In the genomic region with DNA sequence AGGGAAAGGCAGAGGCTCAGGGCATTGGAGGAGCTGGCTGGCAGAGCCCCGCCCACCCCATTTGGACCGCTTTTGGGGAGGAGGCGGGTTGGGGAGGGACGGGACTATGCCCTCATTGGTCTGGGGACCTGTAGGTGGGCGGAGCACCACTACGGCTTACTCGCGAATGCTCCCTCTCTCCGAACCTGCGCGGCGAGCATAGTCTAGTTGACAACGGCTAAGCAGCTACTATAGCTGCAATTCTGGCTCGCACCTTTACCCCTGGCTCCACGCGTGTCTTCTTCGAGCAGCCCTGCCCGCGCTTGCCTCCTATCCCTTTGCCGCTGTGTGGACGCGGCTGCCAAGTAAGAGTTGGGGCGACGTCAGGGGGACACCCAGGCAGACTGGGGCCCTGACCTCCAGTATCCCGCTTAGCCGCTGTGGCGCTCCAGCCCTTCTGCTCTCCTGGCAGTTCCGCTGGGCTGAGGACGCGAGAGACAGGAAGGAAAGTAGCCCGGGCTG, we compare ENCODE assay signal across 8 mouse cellular contexts. TPM values are rescaled to one million over a fixed set of nuclear protein-coding genes. Genes with fewer than 3 reads are reported as not detected.
A peak's percentile ranks its signal among the peaks of the same experiment; 100 is the strongest.
DNase-seq lines count a peak whose midpoint lies in the region; ATAC-seq and TF ChIP-seq lines count a peak whose summit lies in the region.

No protein-coding gene starts in this region.

- H3K79me2 ChIP-seq in CH12.LX (replicated peaks; ENCODE audit: control insufficient read depth, extremely low read depth, insufficient read depth, poor library complexity, severe bottlenecking) = no peaks in the 10 kb centered on the region

- peak overlapping the region in 2 of 3 experiments; percentile 32 to 68 for H3K4me3 ChIP-seq in CH12.LX (replicated peaks in 1 of 3; ENCODE audit: low read depth in 2 of 3, low read length in 2 of 3, poor library complexity in 1 of 3)
- H3K4me3 ChIP-seq in forebrain, embryonic 16.5 days (replicated peaks; ENCODE audit: low read length) = peak overlapping the region; percentile 50
- peak overlapping the region; percentile 56 for H3K4me3 ChIP-seq in liver, postnatal 0 days (ENCODE audit: low read depth, low read length)
- H3K4me3 ChIP-seq in neural tube, embryonic 15.5 days (replicated peaks) = peak overlapping the region; percentile 46

- intact Hi-C loops in heart, postnatal 25 days (cut with DNase I) = no loop called here

- no peaks in the 10 kb centered on the region for H3K9me3 ChIP-seq in CH12.LX (replicated peaks; ENCODE audit: low read length)
- no peaks in the 10 kb centered on the region for H3K9me3 ChIP-seq in forebrain, embryonic 16.5 days (ENCODE audit: control insufficient read depth, low read length)
- no peaks in the 10 kb centered on the region for H3K9me3 ChIP-seq in liver, postnatal 0 days (ENCODE audit: low read length)
- H3K9me3 ChIP-seq in neural tube, embryonic 15.5 days (replicated peaks) = no peaks in the 10 kb centered on the region

- H3K36me3 ChIP-seq in CH12.LX (replicated peaks in 1 of 2; ENCODE audit: control insufficient read depth in 1 of 2, insufficient read depth in 1 of 2, low read length in 1 of 2) = no peaks in the 10 kb centered on the region
- H3K36me3 ChIP-seq in forebrain, embryonic 16.5 days (ENCODE audit: control insufficient read depth, insufficient read depth) = no peaks in the 10 kb centered on the region
- no peaks in the 10 kb centered on the region for H3K36me3 ChIP-seq in liver, postnatal 0 days (replicated peaks; ENCODE audit: insufficient read depth, low read length)
- H3K36me3 ChIP-seq in neural tube, embryonic 15.5 days = no peaks in the 10 kb centered on the region

- TF ChIP-seq EP300 in CH12.LX (IDR thresholded peaks at IDR 0.05; ENCODE audit: low read length) = no peak
- no peak for TF ChIP-seq EP300 in liver, postnatal 0 days (IDR thresholded peaks at IDR 0.05; ENCODE audit: low read depth)

- H3K27me3 ChIP-seq in CH12.LX (replicated peaks) = no peaks in the 10 kb centered on the region
- H3K27me3 ChIP-seq in forebrain, embryonic 16.5 days (replicated peaks; ENCODE audit: control insufficient read depth, insufficient read depth, low read length) = peaks cover 19% of the 10 kb centered on the region
- H3K27me3 ChIP-seq in liver, postnatal 0 days (ENCODE audit: insufficient read depth, low read length) = no peaks in the 10 kb centered on the region
- peaks cover 39% of the 10 kb centered on the region for H3K27me3 ChIP-seq in neural tube, embryonic 15.5 days (replicated peaks)

- TF ChIP-seq CTCF in CH12.LX (conservative IDR thresholded peaks at IDR 0.05 in 1 of 2, IDR thresholded peaks at IDR 0.05 in 1 of 2; ENCODE audit: low read depth in 2 of 2, low read length in 2 of 2) = no peak
- TF ChIP-seq CTCF in liver, postnatal 0 days (IDR thresholded peaks at IDR 0.05; ENCODE audit: low read depth) = no peak

- ATAC-seq in cerebellum, adult (ENCODE audit: insufficient number of reproducible peaks, low FRiP score, low TSS enrichment) = peak; percentile 88; the same call in 1 of the 2 replicates
- ATAC-seq in forebrain, embryonic 16.5 days = peak; percentile 98
- ATAC-seq in liver, postnatal 0 days = peak; percentile 95
- peak; percentile 97 for ATAC-seq in neural tube, embryonic 15.5 days (ENCODE audit: low FRiP score)

- no peak for TF ChIP-seq POLR2A in CH12.LX (IDR thresholded peaks at IDR 0.05; ENCODE audit: low read depth, low read length)

- peak; percentile 55 for DNase-seq in CH12.LX (ENCODE audit: extremely low read depth)
- peak; percentile 75 for DNase-seq in heart, postnatal 25 days (ENCODE audit: low spot score)
- peak; percentile 63 for DNase-seq in layer of hippocampus, adult 11-12 months (ENCODE audit: low spot score)
- peak; percentile 83 for DNase-seq in liver, postnatal 0 days
- peak; percentile 85 for DNase-seq in testis, postnatal 10 days (ENCODE audit: low spot score)

- dilution Hi-C loops in CH12.LX (cut with MboI; ENCODE audit: extremely low pct_ligation_motif_present, extremely low pct_unique_long_range_greater_than_20kb, low sequenced_read_pairs) = no loop called here

- TF ChIP-seq RAD21 in CH12.LX (IDR thresholded peaks at IDR 0.05; ENCODE audit: low read depth, low read length) = no peak

- in situ Hi-C loops in CH12.LX (cut with MboI; ENCODE audit: low pct_ligation_motif_present, low pct_unique_long_range_greater_than_20kb, low sequenced_read_pairs) = no loop called here

- no peak overlapping the region for H3K27ac ChIP-seq in CH12.LX (ENCODE audit: insufficient read depth, low read depth)
- no peak overlapping the region for H3K27ac ChIP-seq in forebrain, embryonic 16.5 days (ENCODE audit: low read length)
- H3K27ac ChIP-seq in liver, postnatal 0 days (ENCODE audit: low read depth) = peak overlapping the region; percentile 66
- H3K27ac ChIP-seq in neural tube, embryonic 15.5 days (replicated peaks) = no peak overlapping the region; the same call in 1 of the 2 replicates

- H3K4me1 ChIP-seq in CH12.LX (ENCODE audit: control insufficient read depth in 1 of 2, insufficient read depth in 2 of 2) = no peaks in the 10 kb centered on the region
- H3K4me1 ChIP-seq in forebrain, embryonic 16.5 days (replicated peaks; ENCODE audit: control insufficient read depth, insufficient read depth, low read length) = peaks cover 4% of the 10 kb centered on the region
- no peaks in the 10 kb centered on the region; the same call in 1 of the 2 replicates for H3K4me1 ChIP-seq in liver, postnatal 0 days (ENCODE audit: insufficient read depth)
- peaks cover 4% of the 10 kb centered on the region; the same call in 1 of the 2 replicates for H3K4me1 ChIP-seq in neural tube, embryonic 15.5 days

- 24% methylated on average over 31 of the region's 31 CpGs for WGBS in forebrain, embryonic 16.5 days
- WGBS in liver, postnatal 0 days (ENCODE audit: insufficient replicate concordance) = 20% methylated on average over 31 of the region's 31 CpGs
- 27% methylated on average over 31 of the region's 31 CpGs for WGBS in neural tube, embryonic 15.5 days

- peak overlapping the region; percentile 80 for H3K4me2 ChIP-seq in CH12.LX (ENCODE audit: insufficient read depth, low read depth, poor library complexity, severe bottlenecking)
- H3K4me2 ChIP-seq in forebrain, embryonic 16.5 days (ENCODE audit: low read length) = peak overlapping the region; percentile 89
- H3K4me2 ChIP-seq in liver, postnatal 0 days (ENCODE audit: low read depth, low read length) = peak overlapping the region; percentile 81
- peak overlapping the region; percentile 91 for H3K4me2 ChIP-seq in neural tube, embryonic 15.5 days

- H3K9ac ChIP-seq in CH12.LX (ENCODE audit: insufficient read depth, low read depth) = peak overlapping the region; percentile 45; the same call in 1 of the 2 replicates
- H3K9ac ChIP-seq in forebrain, embryonic 16.5 days (replicated peaks; ENCODE audit: low read depth, low read length) = peak overlapping the region; percentile 35
- H3K9ac ChIP-seq in liver, postnatal 0 days (replicated peaks) = peak overlapping the region; percentile 57
- H3K9ac ChIP-seq in neural tube, embryonic 15.5 days (replicated peaks) = peak overlapping the region; percentile 34; the same call in 1 of the 2 replicates

TF ChIP-seq in CH12.LX, 34 proteins besides CTCF, POLR2A, EP300 and RAD21:
- TF ChIP-seq UBTF (IDR thresholded peaks at IDR 0.05; ENCODE audit: low read depth, low read length) = no peak
- TF ChIP-seq SIN3A (IDR thresholded peaks at IDR 0.05; ENCODE audit: low read length) = no peak
- no peak for TF ChIP-seq CHD1 (IDR thresholded peaks at IDR 0.05; ENCODE audit: low read depth, low read length)
- TF ChIP-seq ZKSCAN1 (IDR thresholded peaks at IDR 0.05; ENCODE audit: borderline replicate concordance, low read depth, low read length) = no peak
- no peak for TF ChIP-seq MEF2A (IDR thresholded peaks at IDR 0.05; ENCODE audit: borderline replicate concordance, low read depth, low read length)
- no peak for TF ChIP-seq MAZ (IDR thresholded peaks at IDR 0.05; ENCODE audit: low read depth, low read length)
- TF ChIP-seq GABPA (IDR thresholded peaks at IDR 0.05; ENCODE audit: insufficient replicate concordance, low read depth, low read length) = no peak
- TF ChIP-seq ELF1 (IDR thresholded peaks at IDR 0.05; ENCODE audit: low read depth, low read length) = no peak
- TF ChIP-seq ZNF384 (IDR thresholded peaks at IDR 0.05; ENCODE audit: low read depth, low read length) = no peak
- no peak for TF ChIP-seq ZMIZ1 (IDR thresholded peaks at IDR 0.05; ENCODE audit: low read depth, low read length)
- no peak for TF ChIP-seq PAX5 (IDR thresholded peaks at IDR 0.05; ENCODE audit: low read length)
- TF ChIP-seq RCOR1 (conservative IDR thresholded peaks at IDR 0.05; ENCODE audit: low read depth, low read length) = no peak
- no peak for TF ChIP-seq ZC3H11A (IDR thresholded peaks at IDR 0.05; ENCODE audit: low read depth, low read length)
- TF ChIP-seq E2F4 (IDR thresholded peaks at IDR 0.05; ENCODE audit: insufficient replicate concordance, low read depth, low read length) = no peak
- no peak for TF ChIP-seq MAX (IDR thresholded peaks at IDR 0.05; ENCODE audit: low read length)

RNA-seq across cellular contexts. Expression of gene Stard8, which starts 39.5 kb away (rescaled TPM):
- total RNA-seq in CH12.LX (2012; rRNA removed) (0.08 and 0.17 TPM in 2 replicates), CH12.LX (2014; rRNA removed) (0.35 TPM in 1 of 2 replicates, not detected in the other)
- 0.16 and 0.19 TPM in 2 replicates for polyA plus RNA-seq in CH12.LX (2012; ENCODE audit: insufficient read length, low read depth)
- polyA plus RNA-seq in forebrain, embryonic 16.5 days (2015; fragmentation: Nextera tagmentation; extraction: Ambion mirVana) = 3.7 and 6.1 TPM in 2 replicates
- total RNA-seq in heart, postnatal 25 days (2021) = 10 to 100 TPM; 31.5 to 37.0 TPM
- polyA plus RNA-seq in liver, postnatal 0 days (2015; fragmentation: Nextera tagmentation; extraction: Ambion mirVana) = 2.8 and 3.1 TPM in 2 replicates
- polyA plus RNA-seq in neural tube, embryonic 15.5 days (2015; fragmentation: Nextera tagmentation; extraction: Ambion mirVana) = 3.8 and 5.0 TPM in 2 replicates
